Mouse (Mus musculus): ENCODE data around the gene Kmt2c. TPM values are rescaled to one million over a fixed set of nuclear protein-coding genes. Genes with fewer than 3 reads are reported as not detected.
"Not testable (repeated sequence)": the region's sequence is repeated elsewhere in the genome, so short reads cannot be mapped to it uniquely, and the experiment has no call there.

Kmt2c gene
- total and polyA plus RNA-seq, 3 experiments = 6.7 to 14.6 (median 12.7) TPM

- no peak overlapping the region for H3K9ac ChIP-seq (ENCODE audit: insufficient read depth, low read depth)
- no peaks in the 10 kb centered on the region for H3K79me2 ChIP-seq (replicated peaks; ENCODE audit: control insufficient read depth, extremely low read depth, insufficient read depth, poor library complexity, severe bottlenecking)
- peaks cover 6 to 28% of the 10 kb centered on the region in 2 experiments for H3K4me1 ChIP-seq (ENCODE audit: control insufficient read depth in 1 of 2, insufficient read depth in 2 of 2)
- peaks cover 2 to 14% of the 10 kb centered on the region in 2 experiments for H3K36me3 ChIP-seq (replicated peaks in 1 of 2; ENCODE audit: control insufficient read depth in 1 of 2, insufficient read depth in 1 of 2, low read length in 1 of 2)
- H3K4me2 ChIP-seq (ENCODE audit: insufficient read depth, low read depth, poor library complexity, severe bottlenecking) = no peak overlapping the region
- DNase-seq (ENCODE audit: extremely low read depth) = no peak
- no peaks in the 10 kb centered on the region for H3K27me3 ChIP-seq (replicated peaks)
- in situ Hi-C loops (cut with MboI; ENCODE audit: low pct_ligation_motif_present, low pct_unique_long_range_greater_than_20kb, low sequenced_read_pairs) (no loop called here), dilution Hi-C loops (cut with MboI; ENCODE audit: extremely low pct_ligation_motif_present, extremely low pct_unique_long_range_greater_than_20kb, low sequenced_read_pairs) (no loop called here)
- H3K27ac ChIP-seq (ENCODE audit: insufficient read depth, low read depth) = no peak overlapping the region
- no peaks in the 10 kb centered on the region for H3K9me3 ChIP-seq (replicated peaks; ENCODE audit: low read length)
- H3K4me3 ChIP-seq (replicated peaks in 1 of 3; ENCODE audit: low read depth in 2 of 3, low read length in 2 of 3, poor library complexity in 1 of 3) = no peak overlapping the region
- TF ChIP-seq USF2 (conservative IDR thresholded peaks at IDR 0.05; ENCODE audit: low read depth, low read length) (no peak), MYC (IDR thresholded peaks at IDR 0.05; ENCODE audit: low read depth, low read length) (no peak), CHD1 (IDR thresholded peaks at IDR 0.05; ENCODE audit: low read depth, low read length) (no peak), ZC3H11A (IDR thresholded peaks at IDR 0.05; ENCODE audit: low read depth, low read length) (no peak), JUN (IDR thresholded peaks at IDR 0.05; ENCODE audit: insufficient read depth, low read depth, low read length) (no peak), POLR2AphosphoS2 (IDR thresholded peaks at IDR 0.05; ENCODE audit: low read depth, low read length) (no peak), SMC3 (IDR thresholded peaks at IDR 0.05; ENCODE audit: low read depth, low read length) (no peak), GABPA (IDR thresholded peaks at IDR 0.05; ENCODE audit: insufficient replicate concordance, low read depth, low read length) (no peak), CHD2 (IDR thresholded peaks at IDR 0.05; ENCODE audit: low read length) (no peak), ELF1 (IDR thresholded peaks at IDR 0.05; ENCODE audit: low read depth, low read length) (no peak), ZKSCAN1 (IDR thresholded peaks at IDR 0.05; ENCODE audit: borderline replicate concordance, low read depth, low read length) (no peak), CTCF (conservative IDR thresholded peaks at IDR 0.05 in 1 of 2, IDR thresholded peaks at IDR 0.05 in 1 of 2; ENCODE audit: low read depth in 2 of 2, low read length in 2 of 2) (no peak), ZNF384 (IDR thresholded peaks at IDR 0.05; ENCODE audit: low read depth, low read length) (no peak), SIN3A (IDR thresholded peaks at IDR 0.05; ENCODE audit: low read length) (no peak), KAT2A (IDR thresholded peaks at IDR 0.05; ENCODE audit: insufficient replicate concordance, low read length) (no peak), IRF4 (IDR thresholded peaks at IDR 0.05; ENCODE audit: low read depth, low read length) (no peak), MAZ (IDR thresholded peaks at IDR 0.05; ENCODE audit: low read depth, low read length) (no peak), UBTF (IDR thresholded peaks at IDR 0.05; ENCODE audit: low read depth, low read length) (no peak), JUND (conservative IDR thresholded peaks at IDR 0.05; ENCODE audit: low read depth, low read length) (no peak)
Measured at GRCm38 (mm10) chr5:25245806-25246472, 252.6 kb downstream of the Kmt2c start.

GRCm38 (mm10) chr5:25243101-25243500, 255.5 kb downstream of the Kmt2c start:
- DNase-seq (ENCODE audit: extremely low read depth) = no peak
- Histone ChIP-seq H3K4me3 (replicated peaks in 1 of 3; ENCODE audit: low read depth in 2 of 3, low read length in 2 of 3, poor library complexity in 1 of 3) (no peak overlapping the region), H3K27me3 (replicated peaks) (no peaks in the 10 kb centered on the region), H3K4me2 (ENCODE audit: insufficient read depth, low read depth, poor library complexity, severe bottlenecking) (no peak overlapping the region), H3K36me3 (replicated peaks in 1 of 2; ENCODE audit: control insufficient read depth in 1 of 2, insufficient read depth in 1 of 2, low read length in 1 of 2) (peaks cover 3 to 13% of the 10 kb centered on the region in 2 experiments), H3K9ac (ENCODE audit: insufficient read depth, low read depth) (no peak overlapping the region), H3K79me2 (replicated peaks; ENCODE audit: control insufficient read depth, extremely low read depth, insufficient read depth, poor library complexity, severe bottlenecking) (no peaks in the 10 kb centered on the region), H3K27ac (ENCODE audit: insufficient read depth, low read depth) (no peak overlapping the region), H3K4me1 (ENCODE audit: control insufficient read depth in 1 of 2, insufficient read depth in 2 of 2) (peaks cover 0 to 15% of the 10 kb centered on the region in 2 experiments; a peak in 3 of 4 replicates), H3K9me3 (replicated peaks; ENCODE audit: low read length) (no peaks in the 10 kb centered on the region)
- TF ChIP-seq POLR2A (IDR thresholded peaks at IDR 0.05; ENCODE audit: low read depth, low read length) (no peak), BHLHE40 (IDR thresholded peaks at IDR 0.05; ENCODE audit: low read depth, low read length) (no peak), KAT2A (IDR thresholded peaks at IDR 0.05; ENCODE audit: insufficient replicate concordance, low read length) (no peak), MEF2A (IDR thresholded peaks at IDR 0.05; ENCODE audit: borderline replicate concordance, low read depth, low read length) (no peak)
- in situ Hi-C loops (cut with MboI; ENCODE audit: low pct_ligation_motif_present, low pct_unique_long_range_greater_than_20kb, low sequenced_read_pairs) (no loop called here), dilution Hi-C loops (cut with MboI; ENCODE audit: extremely low pct_ligation_motif_present, extremely low pct_unique_long_range_greater_than_20kb, low sequenced_read_pairs) (no loop called here)

GRCm38 (mm10) chr5:25224377-25224776, 274.2 kb downstream of the Kmt2c start:
- in situ Hi-C loops (cut with MboI; ENCODE audit: low pct_ligation_motif_present, low pct_unique_long_range_greater_than_20kb, low sequenced_read_pairs); DNase-seq (ENCODE audit: extremely low read depth); H3K27ac ChIP-seq (ENCODE audit: insufficient read depth, low read depth); H3K9me3 ChIP-seq (replicated peaks; ENCODE audit: low read length); dilution Hi-C loops (cut with MboI; ENCODE audit: extremely low pct_ligation_motif_present, extremely low pct_unique_long_range_greater_than_20kb, low sequenced_read_pairs); H3K27me3 ChIP-seq (replicated peaks); H3K9ac ChIP-seq (ENCODE audit: insufficient read depth, low read depth): not testable (repeated sequence)
- Histone ChIP-seq H3K4me1 (ENCODE audit: control insufficient read depth in 1 of 2, insufficient read depth in 2 of 2) (peaks cover 5 to 22% of the 10 kb centered on the region in 2 experiments; a peak in 3 of 4 replicates), H3K36me3 (replicated peaks in 1 of 2; ENCODE audit: control insufficient read depth in 1 of 2, insufficient read depth in 1 of 2, low read length in 1 of 2) (peaks cover 2 to 31% of the 10 kb centered on the region in 2 experiments), H3K4me2 (ENCODE audit: insufficient read depth, low read depth, poor library complexity, severe bottlenecking) (peak overlapping the region; percentile 97), H3K4me3 (replicated peaks in 1 of 3; ENCODE audit: low read depth in 2 of 3, low read length in 2 of 3, poor library complexity in 1 of 3) (peak overlapping the region in 1 of 3 experiments; percentile 68), H3K79me2 (replicated peaks; ENCODE audit: control insufficient read depth, extremely low read depth, insufficient read depth, poor library complexity, severe bottlenecking) (peaks cover 27% of the 10 kb centered on the region)
